Mouse (Mus musculus) forebrain, embryonic 15.5 days (tissue): ENCODE data around the gene Olfr1192-ps1. TPM values are rescaled to one million over a fixed set of nuclear protein-coding genes. Genes with fewer than 3 reads are reported as not detected.
"Not testable (repeated sequence)": the region's sequence is repeated elsewhere in the genome, so short reads cannot be mapped to it uniquely, and the experiment has no call there.

Experiments used
- ATAC-seq: fragments of 200-750 bp; cut with Nextera tagmentation; replicated peaks from 2 replicates; pipeline ENCODE4 v1.8.0; 2017; ENCODE audit warnings: mild to moderate bottlenecking, moderate TSS enrichment, moderate library complexity
- H3K27ac ChIP-seq: fragments of 300-500 bp; sonication (generic); replicated peaks from 2 replicates; pipeline ENCODE4 v1.5.1; 2015; ENCODE audit warnings: mild to moderate bottlenecking, inconsistent platforms
- H3K27me3 ChIP-seq: fragments of 300-500 bp; sonication (generic); 2 replicates; pipeline ENCODE4 v1.6.1; 2015; ENCODE audit warnings: inconsistent platforms
- H3K36me3 ChIP-seq: fragments of 300-500 bp; sonication (generic); 2 replicates; pipeline ENCODE4 v1.6.1; 2015; ENCODE audit warnings: mild to moderate bottlenecking, inconsistent platforms
- H3K4me1 ChIP-seq: fragments of 300-500 bp; sonication (generic); 2 replicates; pipeline ENCODE4 v1.6.1; 2015; ENCODE audit warnings: inconsistent platforms
- H3K4me2 ChIP-seq: fragments of 300-500 bp; sonication (generic); replicated peaks from 2 replicates; pipeline ENCODE4 v1.6.1; 2015; ENCODE audit warnings: mild to moderate bottlenecking, inconsistent platforms
- H3K4me3 ChIP-seq: fragments of 300-500 bp; sonication (generic); 2 replicates; pipeline ENCODE4 v1.5.1; 2015; ENCODE audit warnings: mild to moderate bottlenecking, inconsistent platforms
- H3K9ac ChIP-seq: fragments of 300-500 bp; sonication (generic); replicated peaks from 2 replicates; pipeline ENCODE4 v1.6.1; 2015; ENCODE audit warnings: mild to moderate bottlenecking, inconsistent platforms
- H3K9me3 ChIP-seq: fragments of 300-500 bp; sonication (generic); 2 replicates; pipeline ENCODE4 v1.6.1; 2016; ENCODE audit warnings: inconsistent platforms
- WGBS: fragments of 180-500 bp; shearing (Covaris S2); methylation state at CpG from one replicate; pipeline ENCODE4 v1.1.7; 2015; ENCODE audit warnings: mixed read lengths; 5-methylcytosine and 5-hydroxymethylcytosine counted together
- polyA plus RNA-seq: library from polyadenylated mRNA; unstranded; fragments of >200 nt; fragmentation: Nextera tagmentation; extraction: Ambion mirVana; gene quantifications from 2 replicates; pipeline ENCODE4 v1.2.1, GENCODE M21; 2015

The Olfr1192-ps1 gene
- polyA plus RNA-seq = not detected in 2 replicates

- H3K4me3 ChIP-seq = no peak within 1 kb of the TSS
- H3K9ac ChIP-seq = no peak within 1 kb of the TSS
- H3K27ac ChIP-seq = no peak within 1 kb of the TSS
- H3K4me1 ChIP-seq = no peaks in the 10 kb centered on the region
- no peaks in the 10 kb centered on the region for H3K27me3 ChIP-seq
- H3K4me2 ChIP-seq = no peak within 1 kb of the TSS
- ATAC-seq = no peak
- H3K36me3 ChIP-seq = no peaks in the 10 kb centered on the region
- H3K9me3 ChIP-seq = no peaks in the 10 kb centered on the region
- WGBS = 43% methylated on average over 1 of the region's 1 CpGs
Observed at GRCm38 (mm10) chr2:88648209-88648608, at the start of gene Olfr1192-ps1. Gene Olfr1192-ps1, plus strand, starts transcription at chr2:88648509.

- ATAC-seq, H3K9ac ChIP-seq, H3K27me3 ChIP-seq, H3K4me1 ChIP-seq, H3K4me3 ChIP-seq, H3K27ac ChIP-seq, H3K36me3 ChIP-seq, H3K4me2 ChIP-seq, H3K9me3 ChIP-seq: not testable (repeated sequence)
- 89% methylated on average over 1 of the region's 1 CpGs for WGBS
Observed at GRCm38 (mm10) chr2:88640242-88640641, 8.1 kb upstream of the Olfr1192-ps1 start, which contains the start of gene Olfr1191-ps1. Gene Olfr1191-ps1, plus strand, starts transcription at chr2:88640542.

- not testable (repeated sequence) for H3K9ac ChIP-seq, H3K4me3 ChIP-seq, H3K27ac ChIP-seq, H3K9me3 ChIP-seq, H3K4me2 ChIP-seq, H3K27me3 ChIP-seq, H3K4me1 ChIP-seq, H3K36me3 ChIP-seq, ATAC-seq
Observed at GRCm38 (mm10) chr2:88675328-88675727, 27.0 kb downstream of the Olfr1192-ps1 start, which contains the start of gene Olfr1193. Gene Olfr1193, plus strand, starts transcription at chr2:88675628.

GRCm38 (mm10) chr2:88689087-88689486 lies 40.8 kb downstream of the Olfr1192-ps1 start, which contains the start of gene Olfr1195:
Gene Olfr1195, minus strand, starts transcription at chr2:88689187.
- H3K9ac ChIP-seq = no peak within 1 kb of the TSS
- H3K4me2 ChIP-seq = no peak within 1 kb of the TSS
- H3K27me3 ChIP-seq = no peaks in the 10 kb centered on the region
- no peaks in the 10 kb centered on the region for H3K36me3 ChIP-seq
- H3K9me3 ChIP-seq = no peaks in the 10 kb centered on the region
- H3K27ac ChIP-seq = no peak within 1 kb of the TSS
- ATAC-seq = no peak
- no peak within 1 kb of the TSS for H3K4me3 ChIP-seq
- H3K4me1 ChIP-seq = no peaks in the 10 kb centered on the region

GRCm38 (mm10) chr2:88704497-88704896 lies 56.2 kb downstream of the Olfr1192-ps1 start, which contains the start of gene Olfr1196:
Gene Olfr1196, minus strand, starts transcription at chr2:88704597.
- Histone ChIP-seq H3K27me3 (no peaks in the 10 kb centered on the region), H3K27ac (no peak within 1 kb of the TSS), H3K4me2 (no peak within 1 kb of the TSS), H3K9ac (no peak within 1 kb of the TSS), H3K4me3 (no peak within 1 kb of the TSS), H3K9me3 (no peaks in the 10 kb centered on the region), H3K4me1 (no peaks in the 10 kb centered on the region), H3K36me3 (no peaks in the 10 kb centered on the region)
- ATAC-seq = no peak
- 86% methylated on average over 2 of the region's 2 CpGs for WGBS

Other genes with a start within 250 kb of the Olfr1192-ps1 start
- gene Olfr1179, start 242.1 kb upstream of the Olfr1192-ps1 start, polyA plus RNA-seq = not detected in 2 replicates
- gene Olfr1180, start 229.4 kb upstream of the Olfr1192-ps1 start, polyA plus RNA-seq = not detected in 2 replicates
- not detected in 2 replicates for gene Olfr1181, start 222.3 kb upstream of the Olfr1192-ps1 start, polyA plus RNA-seq
- not detected in 2 replicates for gene Gm13757, start 199.4 kb upstream of the Olfr1192-ps1 start, polyA plus RNA-seq
- not detected in 2 replicates for gene Olfr1183, start 193.6 kb upstream of the Olfr1192-ps1 start, polyA plus RNA-seq
- not detected in 2 replicates for gene Olfr1184, start 164.9 kb upstream of the Olfr1192-ps1 start, polyA plus RNA-seq
- gene Olfr1185-ps1, start 155.2 kb upstream of the Olfr1192-ps1 start, polyA plus RNA-seq = not detected in 2 replicates
- not detected in 2 replicates for gene Olfr1186, start 130.0 kb upstream of the Olfr1192-ps1 start, polyA plus RNA-seq
- gene Olfr1188, start 91.6 kb upstream of the Olfr1192-ps1 start, polyA plus RNA-seq = not detected in 2 replicates
- gene Olfr1189, start 62.1 kb upstream of the Olfr1192-ps1 start, polyA plus RNA-seq = not detected in 2 replicates
- not detected in 2 replicates for gene Olfr1191-ps1, start 8.0 kb upstream of the Olfr1192-ps1 start, polyA plus RNA-seq
- gene Olfr1193, start 27.1 kb downstream of the Olfr1192-ps1 start, polyA plus RNA-seq = not detected in 2 replicates
- not detected in 2 replicates for gene Olfr1195, start 40.7 kb downstream of the Olfr1192-ps1 start, polyA plus RNA-seq
- not detected in 2 replicates for gene Olfr1196, start 56.1 kb downstream of the Olfr1192-ps1 start, polyA plus RNA-seq
- gene Olfr1197, start 83.9 kb downstream of the Olfr1192-ps1 start, polyA plus RNA-seq = not detected in 2 replicates
- not detected in 2 replicates for gene Olfr1198, start 102.9 kb downstream of the Olfr1192-ps1 start, polyA plus RNA-seq
- gene Olfr1199, start 112.0 kb downstream of the Olfr1192-ps1 start, polyA plus RNA-seq = not detected in 2 replicates
- not detected in 2 replicates for gene Olfr1200, start 122.0 kb downstream of the Olfr1192-ps1 start, polyA plus RNA-seq
- gene Olfr1201, start 144.5 kb downstream of the Olfr1192-ps1 start, polyA plus RNA-seq = not detected in 2 replicates
- gene Olfr1202, start 166.0 kb downstream of the Olfr1192-ps1 start, polyA plus RNA-seq = not detected in 2 replicates
- gene Olfr1205, start 181.2 kb downstream of the Olfr1192-ps1 start, polyA plus RNA-seq = not detected in 2 replicates
- not detected in 2 replicates for gene Olfr1204, start 200.8 kb downstream of the Olfr1192-ps1 start, polyA plus RNA-seq
- not detected in 2 replicates for gene Olfr1206, start 214.7 kb downstream of the Olfr1192-ps1 start, polyA plus RNA-seq